Mouse (Mus musculus): ENCODE data around the gene Fzd4. TPM values are rescaled to one million over a fixed set of nuclear protein-coding genes. Genes with fewer than 3 reads are reported as not detected.

The Fzd4 gene
- polyA plus RNA-seq, 1 experiment from 2014 or later: 3.2 TPM

DNA sequence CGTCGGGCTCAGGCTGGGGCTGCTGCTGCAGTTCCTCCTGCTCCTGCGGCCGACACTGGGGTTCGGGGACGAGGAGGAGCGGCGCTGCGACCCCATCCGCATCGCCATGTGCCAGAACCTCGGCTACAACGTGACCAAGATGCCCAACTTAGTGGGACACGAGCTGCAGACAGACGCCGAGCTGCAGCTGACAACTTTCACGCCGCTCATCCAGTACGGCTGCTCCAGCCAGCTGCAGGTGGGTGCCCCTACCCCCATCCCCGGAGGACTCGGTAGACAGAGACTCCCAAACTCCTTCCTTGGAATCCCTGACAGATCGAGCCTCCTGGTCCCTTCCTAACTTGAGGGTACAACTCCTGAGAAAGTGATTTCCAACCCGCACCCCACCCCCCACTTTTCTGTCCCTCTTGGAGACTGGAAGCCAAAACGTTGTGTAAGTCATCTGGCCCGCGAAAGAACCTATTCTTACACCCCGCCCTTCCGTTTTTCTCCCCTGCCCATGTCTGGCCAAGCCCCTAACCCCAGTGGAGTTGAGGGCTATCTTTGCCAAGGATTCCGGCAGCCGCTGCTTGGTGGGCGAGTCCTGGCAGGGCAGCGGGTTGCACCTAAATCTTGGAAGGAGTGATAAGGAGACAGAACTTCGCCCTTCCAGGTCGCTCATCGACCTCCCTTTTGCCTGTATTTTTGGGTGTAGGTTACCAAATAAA lies 732 bp downstream of the Fzd4 start:
- Histone ChIP-seq H3K9me3 (replicated peaks) (no peaks in the 10 kb centered on the region), H3K36me3 (peaks cover 15% of the 10 kb centered on the region), H3K27ac (replicated peaks) (peak overlapping the region; percentile 90), H3K4me3 (peak overlapping the region; percentile 80), H3K4me1 (peaks cover 37% of the 10 kb centered on the region), H3K27me3 (ENCODE audit: low read depth, poor library complexity, severe bottlenecking) (peaks cover 61% of the 10 kb centered on the region)
- under 1% methylated on average over 35 of the region's 35 CpGs for WGBS
- DNase-seq (ENCODE audit: low spot score): no peak

- no peaks in the 10 kb centered on the region for H3K9me3 ChIP-seq (replicated peaks)
- 0 out of 2 replicates have a peak overlapping the region, but pooled peaks have one; percentile 7 for H3K4me3 ChIP-seq
- H3K27ac ChIP-seq (replicated peaks): no peak overlapping the region
- H3K36me3 ChIP-seq: peaks cover 15% of the 10 kb centered on the region
- DNase-seq (ENCODE audit: low spot score): no peak
- H3K27me3 ChIP-seq (ENCODE audit: low read depth, poor library complexity, severe bottlenecking): peaks cover 54% of the 10 kb centered on the region
- 67% methylated on average over 1 of the region's 1 CpGs for WGBS
- H3K4me1 ChIP-seq: peaks cover 31% of the 10 kb centered on the region
These were observed 1.9 kb downstream of the Fzd4 start for GRCm38 (mm10) chr7:89406011-89406410.

- Histone ChIP-seq H3K9me3 (replicated peaks) (no peaks in the 10 kb centered on the region), H3K36me3 (peaks cover 15% of the 10 kb centered on the region), H3K27ac (replicated peaks) (no peak overlapping the region), H3K4me1 (peaks cover 19% of the 10 kb centered on the region), H3K27me3 (ENCODE audit: low read depth, poor library complexity, severe bottlenecking) (peaks cover 41% of the 10 kb centered on the region), H3K4me3 (no peak overlapping the region)
- no peak for DNase-seq (ENCODE audit: low spot score)
- 92% methylated on average over 24 of the region's 24 CpGs for WGBS
These were observed 3.1 kb downstream of the Fzd4 start for GRCm38 (mm10) chr7:89407006-89407940.

- H3K4me1 ChIP-seq: peaks cover 1% of the 10 kb centered on the region
These were observed 6.1 kb downstream of the Fzd4 start for GRCm38 (mm10) chr7:89410294-89410693.

DNA sequence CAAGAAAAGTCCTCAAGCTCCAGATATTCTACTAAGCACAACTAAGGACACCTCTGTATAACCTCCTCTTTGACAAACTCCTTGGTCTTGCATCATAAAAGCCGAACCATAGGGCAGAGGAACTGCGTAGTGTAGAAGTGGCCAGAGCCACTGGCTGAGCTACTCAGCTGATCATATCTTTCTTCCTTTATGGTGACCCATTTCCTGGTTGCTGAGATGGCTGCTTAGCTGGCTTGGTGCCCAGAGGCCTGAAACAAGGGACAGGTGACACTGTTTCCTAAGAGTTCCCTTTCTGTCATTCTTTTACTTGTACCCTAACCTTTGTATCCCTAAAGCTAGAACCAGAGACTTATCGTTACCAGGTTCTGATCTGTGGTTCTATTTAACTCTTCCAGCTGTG lies 7.2 kb downstream of the Fzd4 start:
- peaks cover 15% of the 10 kb centered on the region for H3K27me3 ChIP-seq (ENCODE audit: low read depth, poor library complexity, severe bottlenecking)
- H3K27ac ChIP-seq (replicated peaks): no peak overlapping the region
- no peaks in the 10 kb centered on the region for H3K4me1 ChIP-seq
- DNase-seq (ENCODE audit: low spot score): no peak
- H3K4me3 ChIP-seq: no peak overlapping the region
- H3K36me3 ChIP-seq: peaks cover 15% of the 10 kb centered on the region
- no peaks in the 10 kb centered on the region for H3K9me3 ChIP-seq (replicated peaks)
- WGBS: 90% methylated on average over 3 of the region's 3 CpGs

More at GRCm38 (mm10) chr7:89410294-89410693, 6.1 kb downstream of the Fzd4 start:
- Histone ChIP-seq H3K4me3 (no peak overlapping the region), H3K27me3 (ENCODE audit: low read depth, poor library complexity, severe bottlenecking) (peaks cover 25% of the 10 kb centered on the region), H3K36me3 (peaks cover 15% of the 10 kb centered on the region), H3K9me3 (replicated peaks) (no peaks in the 10 kb centered on the region), H3K27ac (replicated peaks) (no peak overlapping the region)
- WGBS: 83% methylated on average over 4 of the region's 4 CpGs
- no peak for DNase-seq (ENCODE audit: low spot score)

GRCm38 (mm10) chr7:89412094-89412493 lies 7.9 kb downstream of the Fzd4 start:
- Histone ChIP-seq H3K27ac (replicated peaks) (no peak overlapping the region), H3K9me3 (replicated peaks) (no peaks in the 10 kb centered on the region), H3K4me1 (no peaks in the 10 kb centered on the region), H3K4me3 (no peak overlapping the region), H3K27me3 (ENCODE audit: low read depth, poor library complexity, severe bottlenecking) (peaks cover 7% of the 10 kb centered on the region), H3K36me3 (peaks cover 12% of the 10 kb centered on the region)
- DNase-seq (ENCODE audit: low spot score): no peak
- 89% methylated on average over 7 of the region's 7 CpGs for WGBS

DNA sequence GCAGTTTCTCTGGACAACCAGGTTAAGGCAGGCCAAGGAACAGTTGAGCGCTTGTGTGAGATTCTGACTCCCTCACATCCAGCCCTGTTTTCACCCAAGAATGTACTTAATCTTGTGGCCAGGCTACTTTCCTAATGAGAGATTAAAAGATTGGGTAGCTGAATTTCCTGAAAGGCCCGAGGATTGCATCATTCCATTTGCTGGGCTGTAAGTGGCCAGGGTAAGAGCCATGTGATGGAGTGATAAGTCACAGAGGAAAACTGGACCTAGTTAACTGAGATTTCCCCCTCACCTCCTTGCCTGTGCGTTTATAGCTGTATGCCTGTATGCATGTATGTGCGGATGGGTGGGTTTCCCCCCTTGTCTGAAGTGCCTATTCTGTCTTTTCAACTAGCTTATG lies 11.9 kb downstream of the Fzd4 start:
- no peaks in the 10 kb centered on the region for H3K9me3 ChIP-seq (replicated peaks)
- H3K4me1 ChIP-seq: no peaks in the 10 kb centered on the region
- no peak overlapping the region for H3K27ac ChIP-seq (replicated peaks)
- H3K4me3 ChIP-seq: no peak overlapping the region
- 80% methylated on average over 4 of the region's 4 CpGs for WGBS
- H3K27me3 ChIP-seq (ENCODE audit: low read depth, poor library complexity, severe bottlenecking): no peaks in the 10 kb centered on the region
- H3K36me3 ChIP-seq: no peaks in the 10 kb centered on the region
- DNase-seq (ENCODE audit: low spot score): no peak

- DNase-seq (ENCODE audit: low spot score): no peak
- H3K36me3 ChIP-seq: no peaks in the 10 kb centered on the region
- H3K27ac ChIP-seq (replicated peaks): no peak overlapping the region
- H3K9me3 ChIP-seq (replicated peaks): no peaks in the 10 kb centered on the region
- H3K27me3 ChIP-seq (ENCODE audit: low read depth, poor library complexity, severe bottlenecking): no peaks in the 10 kb centered on the region
- H3K4me3 ChIP-seq: no peak overlapping the region
- 89% methylated on average over 2 of the region's 2 CpGs for WGBS
- no peaks in the 10 kb centered on the region for H3K4me1 ChIP-seq
These were observed 13.6 kb downstream of the Fzd4 start for GRCm38 (mm10) chr7:89417707-89418106.

- WGBS: 85% methylated on average over 8 of the region's 8 CpGs
- no peak for DNase-seq (ENCODE audit: low spot score)
These were observed 14.0 kb downstream of the Fzd4 start for GRCm38 (mm10) chr7:89418127-89418653.

GRCm38 (mm10) chr7:89418917-89419679 lies 14.9 kb downstream of the Fzd4 start:
- 70% methylated on average over 3 of the region's 3 CpGs for WGBS
- Histone ChIP-seq H3K27ac (replicated peaks) (no peak overlapping the region), H3K4me1 (no peaks in the 10 kb centered on the region)

More at GRCm38 (mm10) chr7:89418127-89418653, 14.0 kb downstream of the Fzd4 start:
- Histone ChIP-seq H3K36me3 (no peaks in the 10 kb centered on the region), H3K27ac (replicated peaks) (no peak overlapping the region), H3K9me3 (replicated peaks) (no peaks in the 10 kb centered on the region), H3K4me3 (no peak overlapping the region), H3K4me1 (no peaks in the 10 kb centered on the region), H3K27me3 (ENCODE audit: low read depth, poor library complexity, severe bottlenecking) (no peaks in the 10 kb centered on the region)

DNA sequence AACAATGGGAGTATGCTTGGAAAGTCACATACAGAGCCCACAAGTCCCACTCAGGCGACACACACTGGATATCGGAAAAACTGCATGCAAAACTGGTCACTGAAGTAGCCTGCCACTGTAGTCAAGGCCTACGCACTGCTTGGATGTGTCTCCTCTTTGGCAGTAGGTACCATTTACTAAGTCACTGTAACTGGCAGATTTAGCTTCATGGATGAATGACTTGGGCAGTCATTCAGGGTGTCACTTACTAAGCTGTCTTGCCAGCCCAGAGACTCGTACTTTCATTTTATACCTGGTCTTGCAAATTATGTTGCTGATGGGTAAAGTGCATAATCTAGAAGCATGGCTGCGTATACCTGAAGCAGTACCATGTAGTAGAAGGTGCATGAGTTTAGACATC lies 17.1 kb downstream of the Fzd4 start:
- no peak overlapping the region for H3K27ac ChIP-seq (replicated peaks)
- no peaks in the 10 kb centered on the region for H3K9me3 ChIP-seq (replicated peaks)
- H3K27me3 ChIP-seq (ENCODE audit: low read depth, poor library complexity, severe bottlenecking): no peaks in the 10 kb centered on the region
- no peaks in the 10 kb centered on the region for H3K4me1 ChIP-seq
- no peaks in the 10 kb centered on the region for H3K36me3 ChIP-seq
- WGBS: 94% methylated on average over 5 of the region's 5 CpGs
- DNase-seq (ENCODE audit: low spot score): no peak
- H3K4me3 ChIP-seq: no peak overlapping the region

More at GRCm38 (mm10) chr7:89418917-89419679, 14.9 kb downstream of the Fzd4 start:
- H3K27me3 ChIP-seq (ENCODE audit: low read depth, poor library complexity, severe bottlenecking): no peaks in the 10 kb centered on the region
- no peak for DNase-seq (ENCODE audit: low spot score)
- H3K9me3 ChIP-seq (replicated peaks): no peaks in the 10 kb centered on the region
- no peak overlapping the region for H3K4me3 ChIP-seq
- H3K36me3 ChIP-seq: no peaks in the 10 kb centered on the region

DNA sequence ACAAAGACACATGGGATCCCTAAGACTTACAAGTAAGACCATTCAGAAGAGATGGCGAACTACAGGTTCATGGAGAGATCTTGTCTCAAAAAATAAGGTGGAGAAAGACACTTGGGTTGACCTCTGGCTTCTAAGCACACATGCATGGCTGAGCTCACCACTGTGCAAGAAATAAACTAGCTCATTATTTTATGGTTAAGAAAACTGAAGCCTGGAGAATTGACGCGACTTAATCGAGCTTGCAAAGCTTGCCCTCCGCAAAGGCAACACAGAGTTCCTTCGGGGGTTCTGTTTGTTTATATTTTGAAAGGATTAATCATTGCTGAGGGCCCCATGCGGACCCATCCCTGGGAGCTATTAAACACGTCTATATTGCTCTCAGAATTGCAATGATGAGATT lies 18.5 kb downstream of the Fzd4 start:
- Histone ChIP-seq H3K27me3 (ENCODE audit: low read depth, poor library complexity, severe bottlenecking) (no peaks in the 10 kb centered on the region), H3K4me1 (no peaks in the 10 kb centered on the region), H3K4me3 (no peak overlapping the region), H3K9me3 (replicated peaks) (no peaks in the 10 kb centered on the region), H3K36me3 (no peaks in the 10 kb centered on the region), H3K27ac (replicated peaks) (no peak overlapping the region)
- WGBS: 54% methylated on average over 8 of the region's 8 CpGs
- no peak for DNase-seq (ENCODE audit: low spot score)

Measured in midbrain, embryonic 10.5 days (tissue).